In the genomic region with DNA sequence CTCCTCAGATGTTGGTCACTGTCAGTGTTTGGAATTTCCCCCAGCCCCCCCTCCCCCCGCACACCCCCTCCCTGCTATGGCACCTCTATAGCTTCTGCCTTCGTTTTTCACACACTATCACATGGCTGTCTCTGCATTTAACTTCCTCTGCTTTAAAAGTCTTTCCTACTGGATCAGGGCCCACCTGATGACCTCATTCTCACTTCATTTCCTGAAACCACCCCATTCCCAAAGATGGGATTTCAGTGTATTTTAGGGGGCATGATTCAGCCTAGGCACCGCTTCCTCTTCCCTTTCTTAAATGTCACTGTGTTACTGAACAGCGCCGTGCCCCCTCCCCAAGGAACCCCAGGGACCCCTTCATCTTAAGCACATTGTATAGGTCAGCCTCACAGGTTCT, we compare ENCODE assay signal across 25 mouse cellular contexts.
DNase-seq lines count a peak whose midpoint lies in the region; ATAC-seq and TF ChIP-seq lines count a peak whose summit lies in the region.
"Had no signal": no experiment of that assay in that cellular context is flagged by ENCODE, and none has a peak within 500 bp of the region (broad histone marks: within the 10 kb centered on the region; RNA-seq: fewer than 3 reads in every experiment).

No protein-coding gene starts in this region.

- H3K4me3 ChIP-seq in left cerebral cortex, adult 2 months = no peak overlapping the region
- H3K4me3 ChIP-seq: embryonic facial prominence, embryonic 10.5 days; embryonic facial prominence, embryonic 12.5 days; erythroblast, embryonic 14.5 days; forebrain, embryonic 10.5 days; forebrain, embryonic 12.5 days had no signal

- ATAC-seq in frontal cortex, adult (ENCODE audit: low TSS enrichment) = peak; percentile 45; the same call in 1 of the 2 replicates
- no peak for ATAC-seq in erythroblast, adult 5-6 weeks (replicated peaks; ENCODE audit: low FRiP score, poor library complexity, severe bottlenecking)
- ATAC-seq: CD4-positive, CD25-positive, alpha-beta regulatory T cell, adult 4 months; forebrain, embryonic 14.5 days; forebrain, embryonic 16.5 days had no signal

- intact Hi-C loops in left cerebral cortex, adult 2 months (cut with DNase I) = no loop called here
- intact Hi-C loops in left cerebral cortex, postnatal 4 days (cut with DNase I) = loop anchor here (10.0 kb wide), 1 partner anchor 185 kb away; no protein-coding TSS in a partner anchor

- TF ChIP-seq CTCF in left cerebral cortex, adult 2 months (IDR thresholded peaks at IDR 0.05) = no peak

- H3K27ac ChIP-seq in left cerebral cortex, adult 2 months = peak overlapping the region; percentile 82; the same call in 1 of the 2 replicates
- H3K27ac ChIP-seq: embryonic facial prominence, embryonic 10.5 days; embryonic facial prominence, embryonic 12.5 days; forebrain, embryonic 10.5 days; forebrain, embryonic 12.5 days had no signal

- DNase-seq in frontal cortex, postnatal 14 days (ENCODE audit: low spot score in 2 of 2) = no peak
- DNase-seq in left cerebral cortex, adult 2 months (ENCODE audit: extremely low spot score in 1 of 2, low spot score in 2 of 2) = no peak
- no peak for DNase-seq in left cerebral cortex, postnatal 4 days
- peak; percentile 63 for DNase-seq in right cerebral cortex, adult 18-20 months
- DNase-seq in right cerebral cortex, postnatal 14 days = no peak
- peak; percentile 22 for DNase-seq in NIH3T3 (ENCODE audit: low read depth)
- DNase-seq: adrenal gland, adult 2 months; adrenal gland, postnatal 10 days; adrenal gland, postnatal 25 days; B cell, adult 2 months; cerebellum, adult 11-12 months; cerebellum, adult 2 months; cerebellum, adult 9-10 months; cerebellum, postnatal 10 days; cerebellum, postnatal 25 days had no signal

Comparison
In these comparisons a context has a peak if more than half of its experiments do, and no peak if none do; other contexts are left out.
1. DNase-seq: peak in right cerebral cortex, adult 18-20 months (single experiment) and NIH3T3 (single experiment); none in frontal cortex, postnatal 14 days (0 of 2), left cerebral cortex, adult 2 months (0 of 2), left cerebral cortex, postnatal 4 days (single experiment) and right cerebral cortex, postnatal 14 days (single experiment).